Mouse (Mus musculus) left cerebral cortex, postnatal 4 days (tissue): ENCODE data around the gene Synpr. TPM values are rescaled to one million over a fixed set of nuclear protein-coding genes. Genes with fewer than 3 reads are reported as not detected.
"Not testable (repeated sequence)": the region's sequence is repeated elsewhere in the genome, so short reads cannot be mapped to it uniquely, and the experiment has no call there.

Experiments used
- DNase-seq: peaks from one replicate; pipeline ENCODE4 v3.0.0-alpha.2; 2022
- intact Hi-C: fragments of 180-260 bp; cut with DNase I; formaldehyde crosslinking; loops from one replicate; pipeline ENCODE4 v1.15.1; 2025
- total RNA-seq, 2 experiments: library from RNA; stranded (reverse); gene quantifications; 2 replicates each; pipeline ENCODE4 v1.2.3; 2021

Synpr gene
- total RNA-seq, result 10 to 100 TPM; 56.7 to 59.8 TPM

DNA sequence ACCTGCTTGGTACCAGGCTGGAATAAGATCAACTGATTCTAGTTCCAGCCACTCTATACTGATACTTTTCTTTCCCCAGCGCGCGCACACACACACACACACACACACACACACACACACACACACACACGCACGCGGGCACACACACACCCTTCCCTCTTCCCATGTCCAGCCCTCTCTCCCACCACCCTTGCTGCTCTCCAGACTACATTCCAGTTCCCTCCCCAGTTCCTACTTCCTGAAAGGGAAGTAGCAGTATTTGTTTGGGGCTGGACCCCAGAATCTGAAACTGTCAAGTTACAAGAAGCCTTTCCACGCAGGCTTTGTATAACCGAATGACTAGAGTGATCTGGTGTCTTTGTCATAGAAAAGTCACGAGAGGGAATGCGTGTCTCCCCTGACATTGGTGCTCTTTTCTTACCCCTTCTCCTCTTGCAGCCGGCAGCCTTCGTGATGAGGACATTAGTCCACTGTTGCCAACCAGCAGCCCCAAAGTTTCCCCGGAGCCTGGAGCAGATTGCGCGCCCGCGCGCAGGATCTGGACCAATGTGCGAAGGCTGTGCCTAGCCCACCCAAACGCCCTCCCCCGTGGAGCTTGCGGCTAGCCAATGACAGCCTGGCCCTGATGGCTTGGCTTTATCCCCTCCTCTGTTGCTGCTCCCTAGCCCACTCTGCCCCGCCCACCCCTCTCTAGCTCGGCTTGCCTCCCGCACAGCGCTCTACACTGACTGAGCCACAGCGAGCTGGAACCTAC lies at the start of gene Synpr:
Gene Synpr, plus strand, starts transcription at position 690 of the 754 bp plus-strand sequence.
- DNase-seq, result peak; percentile 97
- intact Hi-C loops, result no loop called here

DNA sequence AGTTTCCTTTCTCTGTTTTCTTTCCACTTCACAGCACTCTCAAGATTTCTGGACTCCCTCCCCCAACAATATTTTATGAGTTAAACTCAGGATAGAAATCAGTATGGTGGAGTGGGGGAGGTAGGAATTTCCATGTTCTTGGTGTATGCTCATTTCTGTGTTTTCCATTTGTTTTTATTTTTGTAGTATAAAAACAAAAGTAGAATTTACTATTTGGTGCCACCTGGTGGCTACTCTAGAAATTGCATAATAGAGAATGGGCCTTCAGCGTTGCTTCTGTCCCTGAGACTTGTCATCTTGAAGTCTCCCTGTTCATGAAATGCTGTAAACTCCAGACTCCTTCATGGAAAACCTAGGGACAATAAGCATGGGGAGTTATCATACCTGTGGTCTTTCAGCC lies 47.7 kb upstream of the Synpr start:
- intact Hi-C loops, result loop anchor here (5.0 kb wide), 1 partner anchor 660 kb away; no protein-coding TSS in a partner anchor
- no peak for DNase-seq

DNA sequence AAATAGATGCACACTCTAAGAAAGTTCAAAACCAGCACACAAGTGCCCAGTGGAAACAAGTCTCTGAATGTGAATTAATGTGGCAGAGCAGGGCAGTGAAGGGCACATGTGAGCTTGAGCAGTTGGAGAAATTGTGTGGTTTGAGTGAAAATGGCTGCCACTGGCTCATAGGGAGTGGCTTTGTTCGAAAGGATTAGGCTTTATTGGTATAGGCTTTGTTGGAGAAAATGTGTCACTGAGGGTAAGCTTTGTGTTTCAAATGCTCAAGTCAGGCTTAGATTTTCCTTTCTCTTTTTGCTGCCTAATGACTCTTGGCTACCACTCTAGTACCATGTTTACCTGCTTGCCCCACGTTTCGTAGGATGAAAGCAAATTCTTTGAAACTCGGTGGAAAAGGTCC lies 37.1 kb upstream of the Synpr start:
- no peak for DNase-seq
- intact Hi-C loops, result no loop called here

DNA sequence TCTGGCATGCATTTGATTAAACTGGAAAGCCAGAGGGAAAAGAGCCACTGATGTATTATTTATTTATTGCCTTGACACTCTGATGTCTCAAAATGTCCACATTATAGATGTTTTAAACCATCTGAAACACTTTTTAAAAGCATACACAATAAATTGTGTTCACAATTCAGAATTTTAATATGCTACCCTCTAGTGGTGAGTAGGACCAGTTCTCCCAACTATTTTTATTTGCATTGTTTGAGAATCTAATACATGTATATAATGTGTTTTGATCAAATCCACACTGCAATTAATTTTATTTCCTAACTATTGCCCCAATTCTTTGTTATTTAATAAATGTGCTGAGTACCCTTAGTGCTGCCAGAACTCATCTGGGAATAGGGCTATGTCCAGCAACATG lies 35.2 kb upstream of the Synpr start:
- intact Hi-C loops, result no loop called here
- DNase-seq, result no peak

DNA sequence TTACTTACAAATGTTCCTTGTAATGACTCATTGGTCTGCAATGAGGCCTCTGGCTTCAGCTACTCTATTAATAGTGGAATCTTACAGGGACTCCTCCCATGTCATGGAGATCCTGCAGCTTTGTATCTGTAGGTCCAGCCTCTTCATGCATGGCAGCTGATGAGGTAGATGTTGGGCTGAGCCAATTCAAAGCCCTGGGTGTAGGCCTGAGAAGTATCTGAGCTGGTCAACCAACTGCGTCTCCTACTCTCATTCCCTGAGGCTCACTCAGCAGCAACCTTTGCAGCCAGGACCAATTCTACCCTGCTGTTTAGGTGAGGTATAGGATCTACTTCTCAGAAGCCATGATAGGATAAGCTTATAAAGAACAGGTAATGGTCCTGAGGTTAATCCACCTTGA lies 32.0 kb upstream of the Synpr start:
- intact Hi-C loops, result no loop called here
- no peak for DNase-seq

DNA sequence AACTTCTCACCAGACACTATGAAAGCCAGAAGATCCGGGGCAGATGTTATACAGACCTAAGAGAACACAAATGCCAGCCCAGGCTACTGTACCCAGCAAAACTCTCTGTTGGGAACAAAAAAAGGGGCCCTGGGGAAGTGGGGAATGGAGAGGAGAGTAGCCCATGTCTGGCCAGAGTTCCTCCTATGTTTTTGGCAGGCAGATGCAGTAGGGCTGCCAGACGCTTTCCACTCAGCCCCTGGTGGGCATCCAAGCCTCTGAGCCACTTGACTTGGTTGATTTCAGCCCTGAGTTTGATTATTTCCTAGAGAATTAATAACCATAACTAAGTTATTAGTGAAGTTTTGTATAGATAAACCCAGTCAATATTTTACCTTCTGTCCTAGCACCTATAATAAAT lies 29.8 kb upstream of the Synpr start:
- DNase-seq, result peak; percentile 31
- intact Hi-C loops, result not testable (repeated sequence)

DNA sequence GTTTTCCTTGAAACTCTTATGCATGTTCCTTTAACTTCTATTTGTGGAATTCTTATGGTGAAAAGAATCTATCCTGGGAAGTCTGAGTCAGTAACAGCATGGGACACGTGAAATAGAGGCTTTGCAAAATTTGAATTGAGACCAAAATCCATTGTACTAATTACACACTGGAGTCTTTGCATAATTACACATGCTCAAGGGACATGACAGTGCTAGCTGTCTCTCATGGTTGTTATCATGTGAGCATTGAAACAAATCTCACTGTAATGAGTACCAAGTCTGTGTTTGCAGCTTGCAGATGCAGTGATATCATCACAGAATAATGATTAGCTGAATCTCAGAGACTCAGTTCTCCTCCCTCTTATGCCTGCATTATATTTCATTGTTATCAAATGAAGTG lies 22.2 kb upstream of the Synpr start:
- no peak for DNase-seq
- intact Hi-C loops, result no loop called here

DNA sequence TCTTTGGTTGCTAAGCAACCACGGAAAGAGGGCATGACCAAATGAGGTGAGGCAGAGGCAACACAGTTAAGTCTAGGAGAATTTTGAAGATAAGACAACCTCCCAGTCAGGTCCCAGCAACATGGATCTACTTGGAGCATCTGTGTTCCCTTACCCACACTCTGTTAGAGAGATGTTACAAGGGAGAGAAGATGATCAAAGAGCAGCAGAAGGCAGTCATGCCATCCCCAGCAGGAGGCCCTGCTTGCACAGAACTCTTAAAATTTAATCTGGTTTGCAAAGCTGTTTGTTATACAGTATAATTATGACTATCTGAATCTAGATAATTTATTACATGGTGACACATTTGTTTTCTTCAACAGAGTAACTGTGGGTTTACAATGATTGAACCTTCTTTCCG lies 18.2 kb upstream of the Synpr start:
- intact Hi-C loops, result no loop called here
- DNase-seq, result no peak

DNA sequence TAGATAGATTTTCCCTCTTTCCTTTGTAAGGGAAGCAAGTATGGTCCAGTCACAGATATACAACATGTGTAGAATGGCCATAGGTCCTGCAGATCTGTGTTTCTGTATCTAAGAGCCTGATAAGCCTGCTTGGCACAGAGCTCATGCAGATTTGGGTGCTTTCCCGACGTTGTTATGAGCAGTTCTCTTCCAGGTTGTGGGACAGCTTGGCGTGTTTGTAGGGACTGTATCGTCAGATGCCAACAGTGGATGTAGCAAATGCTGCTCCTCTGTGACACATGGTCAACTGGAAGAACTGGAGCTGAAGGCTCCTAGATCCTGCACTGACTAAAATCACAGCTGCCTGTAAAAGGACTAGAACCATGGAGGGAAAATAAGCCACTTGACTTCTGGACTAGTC lies 17.4 kb upstream of the Synpr start:
- peak; percentile 8 for DNase-seq
- intact Hi-C loops, result no loop called here

DNA sequence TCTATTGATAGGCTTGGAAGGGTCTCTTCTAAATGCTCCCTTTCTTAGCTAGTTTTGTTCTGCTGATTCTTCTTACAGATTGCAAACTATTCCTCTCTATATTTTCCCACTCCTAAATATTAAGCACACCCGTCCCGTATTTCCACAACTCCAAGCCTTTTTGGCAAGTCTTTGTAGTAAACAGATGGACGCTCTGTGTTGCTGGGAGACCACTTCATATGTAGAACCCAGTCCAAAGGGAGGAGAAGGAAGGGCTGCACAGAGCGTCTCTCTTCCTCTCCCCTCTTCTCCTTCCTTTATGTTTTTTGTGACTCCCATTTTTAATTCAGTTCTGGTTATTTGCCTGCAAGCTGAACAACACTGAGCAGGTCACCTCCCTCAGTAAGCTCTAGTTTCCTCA lies 1.4 kb upstream of the Synpr start:
- intact Hi-C loops, result no loop called here
- DNase-seq, result peak; percentile 44

DNA sequence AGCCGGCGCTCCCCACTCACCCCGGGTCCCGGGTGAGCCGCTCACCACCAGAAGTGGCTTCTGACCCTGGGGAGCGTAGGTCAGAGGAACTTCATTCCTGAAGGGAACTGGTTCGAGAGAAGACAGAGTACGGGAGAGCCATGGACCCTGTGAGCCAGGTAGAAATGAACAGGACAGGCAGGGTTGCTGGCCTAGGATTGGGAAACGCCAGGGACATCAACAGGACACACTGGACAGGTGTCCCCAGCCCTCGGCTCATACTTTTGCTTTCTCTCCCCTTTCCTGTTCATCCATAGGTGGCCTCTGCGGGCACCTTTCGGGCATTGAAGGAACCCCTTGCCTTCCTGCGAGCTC lies 242 bp downstream of the Synpr start:
- DNase-seq, result no peak
- intact Hi-C loops, result no loop called here

DNA sequence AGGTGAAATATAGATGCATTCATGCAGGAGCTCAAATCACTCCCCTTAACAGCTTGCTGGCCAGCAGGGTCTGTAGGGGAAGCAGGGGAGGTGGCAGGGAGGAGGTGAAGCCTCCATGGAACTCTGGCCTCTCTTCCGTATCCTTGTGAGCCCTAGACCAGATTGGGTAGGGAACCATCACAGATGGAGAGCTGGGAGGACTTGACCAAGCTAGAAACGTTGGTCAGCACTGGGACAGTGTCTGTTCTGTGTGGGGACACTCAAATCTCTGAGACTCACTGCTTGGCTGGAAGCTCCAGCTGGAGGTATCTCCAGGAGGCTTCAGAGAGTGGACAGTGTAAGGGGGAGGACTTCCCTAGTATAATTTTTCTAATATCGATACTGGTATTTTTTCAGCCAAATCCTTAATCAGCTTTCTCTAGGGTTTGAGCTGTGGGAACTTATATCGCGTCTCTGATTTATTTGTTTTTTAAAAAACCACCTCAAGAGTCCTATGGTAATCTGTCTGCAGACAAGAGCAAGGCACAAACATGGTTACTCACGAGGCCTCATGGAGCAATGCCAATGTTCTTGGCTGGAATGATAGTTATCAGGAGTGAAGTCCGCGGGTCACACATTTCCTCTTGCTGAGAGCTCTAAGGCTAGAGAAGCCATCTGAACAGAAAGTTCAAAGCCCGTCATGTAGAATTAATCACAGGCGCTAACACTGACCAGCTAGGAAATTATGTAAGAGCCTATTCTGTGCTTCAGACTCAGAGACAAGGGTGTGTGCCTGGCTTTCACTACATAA lies 956 bp downstream of the Synpr start:
- peak; percentile 27 for DNase-seq
- intact Hi-C loops, result no loop called here

DNA sequence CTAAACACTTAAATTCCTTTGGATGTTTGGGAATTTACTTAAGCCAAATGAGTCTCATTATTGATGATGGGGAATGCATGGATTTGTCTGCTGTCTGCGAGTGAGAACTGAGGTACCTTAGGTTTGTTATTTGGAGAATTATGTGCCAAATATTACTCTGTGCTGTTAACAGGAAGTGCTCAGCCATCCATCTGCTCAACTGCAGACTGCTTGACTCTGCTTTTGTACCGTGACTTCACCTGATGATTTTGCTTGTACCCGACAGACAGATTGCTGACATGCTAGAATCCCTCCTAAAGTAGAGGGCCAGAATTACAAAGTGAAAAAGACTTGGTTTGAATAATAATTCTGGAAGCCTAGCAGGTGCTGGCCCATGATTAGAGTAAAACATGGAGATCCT lies 9.6 kb downstream of the Synpr start:
- intact Hi-C loops, result no loop called here
- no peak for DNase-seq

DNA sequence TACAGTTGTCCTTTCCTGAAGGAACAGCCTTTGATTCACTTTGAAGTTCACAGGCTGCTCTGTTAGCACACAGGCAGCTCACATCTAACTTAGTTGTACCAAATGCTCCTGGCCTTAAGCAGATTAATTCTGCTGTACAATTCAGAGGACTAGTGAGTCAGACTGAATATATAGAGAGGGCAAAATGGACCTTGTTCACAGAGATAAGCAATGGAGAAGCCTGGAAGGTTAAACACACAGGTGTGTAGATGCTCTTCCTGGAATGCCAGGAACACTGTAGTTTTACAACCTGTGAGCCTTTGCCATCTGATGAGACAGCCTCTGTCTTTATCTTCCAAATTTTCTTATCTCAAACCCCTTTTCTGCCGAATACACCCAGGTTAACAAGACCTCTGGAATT lies 29.7 kb downstream of the Synpr start:
- DNase-seq, result no peak
- intact Hi-C loops, result no loop called here

DNA sequence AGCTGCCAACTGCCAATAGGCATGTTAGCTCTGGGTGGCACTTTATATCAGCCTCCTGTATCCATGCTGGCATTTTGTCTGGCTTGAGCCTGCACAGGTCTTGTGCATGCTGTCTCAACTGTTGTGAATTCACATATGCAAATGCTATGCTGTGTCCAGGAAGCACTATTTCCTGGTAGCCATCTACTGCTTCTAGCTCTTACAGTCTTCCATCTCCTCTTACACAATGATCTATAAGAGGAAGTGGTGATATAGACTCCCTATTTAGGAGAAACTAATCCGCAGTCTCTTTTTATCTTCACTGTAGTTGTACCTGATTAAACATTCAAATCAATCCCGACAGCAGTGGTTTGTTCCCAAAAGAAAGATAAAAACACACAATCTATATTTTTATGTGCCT lies 43.9 kb downstream of the Synpr start:
- intact Hi-C loops, result no loop called here

DNA sequence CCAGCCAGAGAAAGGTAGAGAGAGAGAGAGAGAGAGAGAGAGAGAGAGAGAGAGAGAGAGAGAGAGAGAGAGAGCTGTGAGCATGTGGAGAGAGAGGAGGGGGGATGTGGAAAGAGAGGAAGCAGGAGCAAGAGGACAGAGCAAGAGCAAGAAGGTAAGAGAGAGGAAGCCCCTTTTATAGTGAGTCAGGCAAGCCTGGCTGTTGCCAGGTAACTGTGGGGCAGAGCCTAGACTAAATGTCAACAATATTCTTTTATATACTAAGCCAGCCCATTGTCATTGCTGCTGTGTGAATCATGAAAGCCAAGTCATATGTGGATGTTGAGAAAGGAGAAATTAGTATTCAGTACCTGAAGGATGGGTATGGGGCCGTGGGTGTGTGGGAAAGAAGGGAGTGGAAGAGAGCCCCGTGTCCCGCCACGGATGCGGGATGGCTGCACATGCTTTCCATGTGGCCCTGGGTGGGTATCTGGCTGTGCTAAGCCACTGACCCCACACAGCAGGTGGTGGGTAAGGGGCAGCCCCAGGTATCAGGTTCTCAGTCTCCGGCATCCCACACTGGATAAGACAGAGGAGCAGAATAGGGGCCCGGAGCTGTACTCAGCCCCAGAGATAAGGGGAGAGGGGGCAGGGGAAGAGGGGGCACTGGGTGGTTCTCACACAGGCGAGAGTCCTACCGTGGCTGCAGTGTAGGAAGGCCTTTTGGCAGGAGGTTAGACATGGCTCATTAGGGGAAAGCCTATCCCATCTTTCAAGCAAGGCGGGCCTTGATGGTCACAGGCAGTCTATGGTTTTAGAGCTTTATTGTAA lies 48.1 kb downstream of the Synpr start:
- DNase-seq, result no peak
- intact Hi-C loops, result no loop called here

More for the DNA sequence above, 43.9 kb downstream of the Synpr start:
- no peak for DNase-seq

DNA sequence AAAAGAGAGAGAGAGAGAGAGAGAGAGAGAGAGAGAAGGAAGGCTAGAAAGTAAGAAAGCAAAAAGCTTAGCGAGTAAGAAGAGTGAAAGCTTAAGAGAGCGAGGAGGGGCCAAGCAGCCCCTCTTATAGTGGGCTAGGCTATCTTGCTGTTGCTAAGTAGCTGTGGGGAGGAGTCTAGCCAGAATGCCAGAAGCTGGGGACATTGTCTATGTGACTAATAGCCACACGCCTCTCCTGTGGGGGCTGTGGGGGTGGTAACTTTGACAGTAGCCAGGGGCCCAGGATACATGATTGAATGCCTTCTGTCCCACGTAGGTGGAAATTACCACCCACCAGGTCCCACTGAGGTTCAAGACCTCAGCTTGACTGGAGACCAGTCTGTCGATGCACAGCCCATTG lies 48.8 kb downstream of the Synpr start:
- intact Hi-C loops, result no loop called here
- no peak for DNase-seq

DNA sequence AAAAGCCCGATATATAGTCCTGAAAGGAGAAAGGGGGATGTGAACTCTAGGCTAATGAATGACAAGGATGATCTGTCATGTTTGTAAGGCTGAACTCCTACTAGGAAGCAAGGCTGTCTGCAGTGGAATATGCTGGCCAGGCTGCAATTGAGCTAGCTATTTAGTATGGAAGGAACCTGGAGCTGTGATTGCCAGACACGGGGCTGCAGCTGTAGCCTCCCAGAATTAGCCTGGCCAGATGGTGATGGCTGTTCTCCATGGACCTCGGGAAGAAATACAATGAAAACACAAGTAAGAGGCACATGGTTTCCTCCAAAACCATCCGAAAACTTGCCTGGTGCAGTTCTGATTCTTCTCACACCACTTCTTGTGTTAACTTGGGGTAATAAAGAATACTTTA lies 51.6 kb downstream of the Synpr start:
- intact Hi-C loops, result no loop called here
- DNase-seq, result no peak

DNA sequence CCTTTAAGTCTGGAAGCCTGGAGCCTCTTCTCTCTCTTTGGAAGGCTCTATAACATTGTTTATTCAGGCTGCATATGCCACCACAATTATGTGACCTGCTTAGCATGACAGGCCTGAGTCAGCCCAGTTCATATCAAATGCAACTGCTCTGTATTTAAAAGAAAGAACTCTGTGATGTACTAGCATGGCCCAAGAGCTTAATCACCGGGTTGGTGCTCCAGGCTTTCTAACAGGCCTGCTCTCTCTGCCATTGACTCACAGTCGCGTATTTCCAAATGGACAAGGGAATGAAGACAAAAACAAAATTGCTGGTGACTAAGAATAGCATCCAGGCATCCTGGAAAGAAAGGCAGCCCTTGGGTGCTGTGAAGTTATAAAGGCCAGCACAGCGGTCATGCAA lies 56.1 kb downstream of the Synpr start:
- intact Hi-C loops, result no loop called here
- DNase-seq, result no peak

DNA sequence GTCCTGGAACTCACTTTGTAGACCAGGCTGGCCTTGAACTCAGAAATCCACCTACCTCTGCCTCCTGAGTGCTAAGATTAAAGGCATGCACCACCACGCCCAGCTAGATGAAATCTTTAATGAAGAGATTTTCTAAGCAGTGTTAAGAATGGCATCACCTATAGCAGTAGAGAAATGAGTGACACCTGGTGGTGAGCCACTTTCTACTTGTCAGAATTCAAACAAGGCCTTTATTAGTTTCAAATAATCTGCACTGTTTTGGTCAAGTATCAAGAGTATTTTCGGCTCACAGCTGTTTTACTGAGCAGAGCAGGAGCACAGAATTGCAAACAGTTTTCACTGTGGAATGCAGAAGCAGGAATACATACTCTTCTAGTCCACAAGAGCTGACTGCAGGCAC lies 59.7 kb downstream of the Synpr start:
- no peak for DNase-seq
- intact Hi-C loops, result no loop called here

DNA sequence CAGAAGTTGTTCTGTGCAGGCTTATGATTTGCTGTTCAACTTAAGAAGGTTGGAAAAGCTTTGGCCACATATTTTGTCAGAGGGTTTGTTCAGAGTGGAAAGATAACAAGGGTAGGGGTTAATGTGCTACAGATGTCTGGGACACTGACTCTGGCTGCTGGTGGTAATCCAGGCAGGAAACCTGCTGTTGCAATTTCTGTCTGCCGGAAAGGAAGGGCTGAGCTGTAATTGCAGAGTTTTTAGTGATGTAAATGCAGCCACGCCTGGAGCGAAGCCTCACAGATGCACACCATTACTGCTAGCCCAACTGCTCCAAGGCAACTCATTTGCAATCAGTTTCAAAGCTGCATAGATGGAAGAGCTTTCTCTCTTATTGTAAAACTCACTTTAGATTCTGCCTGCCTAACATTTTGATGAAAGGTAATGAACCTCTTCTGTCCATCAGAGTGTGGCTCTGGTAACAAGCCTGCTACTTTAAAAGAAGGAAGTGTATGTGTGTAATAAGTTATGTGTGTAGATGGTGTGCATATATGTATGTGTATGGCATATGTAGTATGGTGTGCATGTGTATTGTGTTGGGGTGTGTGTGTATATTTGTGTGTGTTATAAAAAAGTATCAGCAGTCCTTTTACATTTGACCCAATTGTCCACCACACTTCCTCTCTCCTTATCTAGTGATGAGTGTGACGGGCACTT lies 64.7 kb downstream of the Synpr start:
- no peak for DNase-seq
- intact Hi-C loops, result no loop called here
